Mouse (Mus musculus): ENCODE measurements at regions not wholly inside any gene's neighbourhood (a gene's known extent, or its start where the extent isn't known, plus 50 kb on each side); places are given as distances from the start of the nearest gene placed in this dataset.

GRCm38 (mm10) chr10:9569277-9569676, 105.7 kb downstream of the Samd5 start:
- ATAC-seq = no peak
- Histone ChIP-seq H3K27me3 (replicated peaks; ENCODE audit: control insufficient read depth, insufficient read depth, low read length) (no peaks in the 10 kb centered on the region), H3K4me1 (replicated peaks; ENCODE audit: control insufficient read depth, insufficient read depth, low read length) (no peaks in the 10 kb centered on the region), H3K27ac (ENCODE audit: low read depth, low read length) (no peak overlapping the region), H3K9ac (ENCODE audit: low read depth, low read length) (no peak overlapping the region), H3K9me3 (ENCODE audit: control insufficient read depth) (no peaks in the 10 kb centered on the region), H3K4me3 (ENCODE audit: low read depth, low read length) (no peak overlapping the region), H3K4me2 (replicated peaks; ENCODE audit: low read depth) (no peak overlapping the region), H3K36me3 (ENCODE audit: control insufficient read depth, insufficient read depth) (no peaks in the 10 kb centered on the region)
- 71% methylated on average over 4 of the region's 4 CpGs for WGBS
- no peak for TF ChIP-seq CTCF (IDR thresholded peaks at IDR 0.05; ENCODE audit: low read depth)

- no peak overlapping the region for H3K27ac ChIP-seq (ENCODE audit: low read depth, low read length)
- no peaks in the 10 kb centered on the region for H3K27me3 ChIP-seq (replicated peaks; ENCODE audit: control insufficient read depth, insufficient read depth, low read length)
- no peaks in the 10 kb centered on the region for H3K9me3 ChIP-seq (ENCODE audit: control insufficient read depth)
- WGBS = 15% methylated on average over 4 of the region's 4 CpGs
- no peaks in the 10 kb centered on the region for H3K4me1 ChIP-seq (replicated peaks; ENCODE audit: control insufficient read depth, insufficient read depth, low read length)
- H3K4me3 ChIP-seq (ENCODE audit: low read depth, low read length) = no peak overlapping the region
- peak; percentile 10; the same call in 1 of the 2 replicates for ATAC-seq
- H3K36me3 ChIP-seq (ENCODE audit: control insufficient read depth, insufficient read depth) = no peaks in the 10 kb centered on the region
- TF ChIP-seq CTCF (IDR thresholded peaks at IDR 0.05; ENCODE audit: low read depth) = no peak
- no peak overlapping the region for H3K4me2 ChIP-seq (replicated peaks; ENCODE audit: low read depth)
- no peak overlapping the region for H3K9ac ChIP-seq (ENCODE audit: low read depth, low read length)
Measured at GRCm38 (mm10) chr10:9557517-9558065, 117.4 kb downstream of the Samd5 start.

- WGBS = 14% methylated on average over 1 of the region's 1 CpGs
- H3K4me3 ChIP-seq (ENCODE audit: low read depth, low read length) = no peak overlapping the region
- H3K4me2 ChIP-seq (replicated peaks; ENCODE audit: low read depth) = no peak overlapping the region
- TF ChIP-seq CTCF (IDR thresholded peaks at IDR 0.05; ENCODE audit: low read depth) = no peak
- no peak for ATAC-seq
- no peak overlapping the region for H3K27ac ChIP-seq (ENCODE audit: low read depth, low read length)
- H3K9ac ChIP-seq (ENCODE audit: low read depth, low read length) = no peak overlapping the region
- H3K27me3 ChIP-seq (replicated peaks; ENCODE audit: control insufficient read depth, insufficient read depth, low read length) = no peaks in the 10 kb centered on the region
- H3K9me3 ChIP-seq (ENCODE audit: control insufficient read depth) = no peaks in the 10 kb centered on the region
- H3K4me1 ChIP-seq (replicated peaks; ENCODE audit: control insufficient read depth, insufficient read depth, low read length) = no peaks in the 10 kb centered on the region
- H3K36me3 ChIP-seq (ENCODE audit: control insufficient read depth, insufficient read depth) = no peaks in the 10 kb centered on the region
Measured at GRCm38 (mm10) chr10:9557092-9557491, 117.9 kb downstream of the Samd5 start.

GRCm38 (mm10) chr10:9553946-9554345, 121.1 kb downstream of the Samd5 start:
- no peaks in the 10 kb centered on the region for H3K4me1 ChIP-seq (replicated peaks; ENCODE audit: control insufficient read depth, insufficient read depth, low read length)
- H3K9me3 ChIP-seq (ENCODE audit: control insufficient read depth) = no peaks in the 10 kb centered on the region
- H3K27me3 ChIP-seq (replicated peaks; ENCODE audit: control insufficient read depth, insufficient read depth, low read length) = no peaks in the 10 kb centered on the region
- no peak overlapping the region; the same call in 1 of the 2 replicates for H3K27ac ChIP-seq (ENCODE audit: low read depth, low read length)
- H3K9ac ChIP-seq (ENCODE audit: low read depth, low read length) = no peak overlapping the region
- 80% methylated on average over 3 of the region's 3 CpGs for WGBS
- no peaks in the 10 kb centered on the region for H3K36me3 ChIP-seq (ENCODE audit: control insufficient read depth, insufficient read depth)
- H3K4me3 ChIP-seq (ENCODE audit: low read depth, low read length) = no peak overlapping the region
- no peak for TF ChIP-seq CTCF (IDR thresholded peaks at IDR 0.05; ENCODE audit: low read depth)
- no peak overlapping the region for H3K4me2 ChIP-seq (replicated peaks; ENCODE audit: low read depth)
- ATAC-seq = no peak

- Histone ChIP-seq H3K4me2 (replicated peaks; ENCODE audit: low read depth) (0 out of 2 replicates have a peak overlapping the region, but pooled peaks have one; percentile 30), H3K9ac (ENCODE audit: low read depth, low read length) (no peak overlapping the region), H3K27ac (ENCODE audit: low read depth, low read length) (no peak overlapping the region), H3K4me1 (replicated peaks; ENCODE audit: control insufficient read depth, insufficient read depth, low read length) (no peaks in the 10 kb centered on the region), H3K4me3 (ENCODE audit: low read depth, low read length) (no peak overlapping the region), H3K9me3 (ENCODE audit: control insufficient read depth) (no peaks in the 10 kb centered on the region), H3K27me3 (replicated peaks; ENCODE audit: control insufficient read depth, insufficient read depth, low read length) (no peaks in the 10 kb centered on the region), H3K36me3 (ENCODE audit: control insufficient read depth, insufficient read depth) (no peaks in the 10 kb centered on the region)
- ATAC-seq = no peak
- no peak; the same call in 1 of the 2 replicates for TF ChIP-seq CTCF (IDR thresholded peaks at IDR 0.05; ENCODE audit: low read depth)
- WGBS = 47% methylated on average over 10 of the region's 10 CpGs
Measured at GRCm38 (mm10) chr10:9549913-9550709, 124.9 kb downstream of the Samd5 start.

- 82% methylated on average over 6 of the region's 6 CpGs for WGBS
- Histone ChIP-seq H3K4me1 (replicated peaks; ENCODE audit: control insufficient read depth, insufficient read depth, low read length) (no peaks in the 10 kb centered on the region), H3K27me3 (replicated peaks; ENCODE audit: control insufficient read depth, insufficient read depth, low read length) (no peaks in the 10 kb centered on the region), H3K4me3 (ENCODE audit: low read depth, low read length) (no peak overlapping the region), H3K9me3 (ENCODE audit: control insufficient read depth) (no peaks in the 10 kb centered on the region), H3K9ac (ENCODE audit: low read depth, low read length) (no peak overlapping the region), H3K4me2 (replicated peaks; ENCODE audit: low read depth) (no peak overlapping the region), H3K36me3 (ENCODE audit: control insufficient read depth, insufficient read depth) (no peaks in the 10 kb centered on the region), H3K27ac (ENCODE audit: low read depth, low read length) (no peak overlapping the region)
- ATAC-seq = no peak
- TF ChIP-seq CTCF (IDR thresholded peaks at IDR 0.05; ENCODE audit: low read depth) = no peak
Measured at GRCm38 (mm10) chr10:9545807-9546206, 129.2 kb downstream of the Samd5 start.
